16 mouse cellular contexts compared by ENCODE assay signal in the genomic region with DNA sequence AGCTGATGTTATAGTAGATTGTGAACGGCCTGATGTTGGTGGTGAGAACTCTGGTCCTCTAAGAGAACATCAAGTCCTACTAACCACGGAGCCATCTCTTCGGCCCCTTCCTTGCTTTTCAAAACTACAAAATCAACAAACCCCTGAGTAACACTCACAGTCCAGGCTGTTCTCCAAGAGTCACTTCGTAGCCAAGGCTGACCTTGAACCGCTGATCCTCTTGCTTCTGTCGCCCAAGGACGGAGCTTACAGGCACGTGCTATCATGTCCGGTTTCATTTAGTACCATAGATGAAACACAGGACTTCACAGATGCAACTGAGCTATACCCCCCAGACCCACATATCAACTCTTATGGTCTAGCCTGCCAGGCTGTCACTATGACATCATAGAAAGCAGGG.
"Had no signal": no experiment of that assay in that cellular context is flagged by ENCODE, and none has a peak within 500 bp of the region (broad histone marks: within the 10 kb centered on the region; RNA-seq: fewer than 3 reads in every experiment).

No protein-coding gene starts in this region.

- H3K27ac ChIP-seq: lung, embryonic 15.5 days; macrophage; midbrain, embryonic 13.5 days; midbrain, embryonic 15.5 days; neural tube, embryonic 12.5 days; stomach, embryonic 15.5 days; stomach, postnatal 0 days had no signal

- DNase-seq: liver, postnatal 0 days; lung, adult 2 months; lung, postnatal 14 days; lung, postnatal 36 days; right cerebral cortex, postnatal 14 days; thymus, adult 2 months; thymus, postnatal 25 days; thymus, postnatal 4 days had no signal

- H3K4me1 ChIP-seq: midbrain, embryonic 13.5 days; midbrain, embryonic 15.5 days; neural tube, embryonic 12.5 days; stomach, embryonic 15.5 days had no signal

- H3K27me3 ChIP-seq: lung, embryonic 15.5 days; megakaryocyte, embryonic 14.5 days; neural tube, embryonic 12.5 days; stomach, embryonic 15.5 days had no signal

- H3K4me3 ChIP-seq: lung, embryonic 15.5 days; megakaryocyte, embryonic 14.5 days; midbrain, embryonic 13.5 days; midbrain, embryonic 15.5 days; neural tube, embryonic 12.5 days; stomach, embryonic 15.5 days had no signal

- H3K36me3 ChIP-seq: lung, embryonic 15.5 days; midbrain, embryonic 13.5 days; midbrain, embryonic 15.5 days; neural tube, embryonic 12.5 days; stomach, embryonic 15.5 days had no signal
